Mouse (Mus musculus) adrenal gland, adult 2 months (tissue): Measurements from ENCODE around the gene Snx33. TPM values are rescaled to one million over a fixed set of nuclear protein-coding genes. Genes with fewer than 3 reads are reported as not detected.
A peak's percentile ranks its signal among the peaks of the same experiment; 100 is the strongest.
"Not testable (repeated sequence)": the region's sequence is repeated elsewhere in the genome, so short reads cannot be mapped to it uniquely, and the experiment has no call there.

Experiments used
- DNase-seq: peaks from one replicate; pipeline ENCODE4 v3.0.0; 2021
- long read RNA-seq: library from polyadenylated mRNA; stranded (forward); transcript quantifications from one replicate; pipeline ENCODE4 v2.0.0, GENCODE M21; 2021
- polyA plus RNA-seq: library from polyadenylated mRNA; depleted of rRNA; stranded (reverse); fragments of >200 nt; gene quantifications from 2 replicates; pipeline ENCODE4 v1.2.3, GENCODE M21; 2012; rRNA removed
- total RNA-seq, 2 experiments: library from RNA; stranded (reverse); gene quantifications; 2 replicates each; pipeline ENCODE4 v1.2.3; 2021

Snx33 gene
- total RNA-seq (10 to 100 TPM; 18.4 to 33.8 TPM), polyA plus RNA-seq (13.0 and 15.0 TPM in 2 replicates)
- long read RNA-seq, full-length matches to known transcripts: 17 of 17 reads
- long read RNA-seq, partial matches to known transcripts: 0 of 17 reads
- long read RNA-seq, other reads (novel, unspliced or antisense): 0 of 17 reads

DNA sequence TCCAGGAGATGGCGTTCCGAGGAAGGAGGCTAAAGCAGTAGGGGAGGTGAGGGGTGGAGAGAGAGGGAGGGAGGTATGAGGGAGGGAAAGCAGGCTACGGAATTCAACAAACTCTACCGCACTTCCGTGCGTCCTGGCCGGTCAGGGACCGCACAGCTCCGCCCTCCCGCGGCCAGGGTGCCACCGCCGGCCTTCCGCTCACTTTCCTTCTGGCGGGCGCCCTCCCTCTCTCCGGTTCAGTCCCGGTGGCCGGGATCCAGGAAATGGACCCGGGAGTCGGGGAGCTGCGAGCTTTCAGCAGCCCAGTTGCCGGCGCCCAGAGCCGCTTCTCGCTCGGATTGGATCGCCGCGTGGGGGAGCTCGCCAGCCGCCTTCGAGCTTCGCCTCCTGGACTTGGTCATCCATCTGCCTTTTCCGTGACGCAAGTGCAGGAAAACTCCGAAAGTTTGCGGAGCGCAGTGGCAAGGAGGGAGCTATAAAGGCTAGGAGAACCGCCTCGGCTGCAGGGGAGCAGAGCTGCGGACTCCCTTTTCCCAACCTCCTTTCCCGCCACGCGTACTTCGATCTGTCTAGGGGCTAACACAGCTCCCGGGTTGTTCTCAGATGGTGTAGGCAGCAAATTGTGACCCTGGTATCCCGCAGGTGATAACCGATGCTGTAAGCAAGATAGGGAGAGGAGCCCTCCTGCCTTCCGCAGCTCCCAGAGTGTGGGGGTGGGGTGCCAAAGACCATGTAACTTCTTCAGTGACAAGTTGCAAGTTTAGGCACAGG lies at the start of gene Snx33:
Gene Snx33, minus strand, starts transcription at position 331 of the 771 bp plus-strand sequence.
- peak; percentile 98 for DNase-seq

DNA sequence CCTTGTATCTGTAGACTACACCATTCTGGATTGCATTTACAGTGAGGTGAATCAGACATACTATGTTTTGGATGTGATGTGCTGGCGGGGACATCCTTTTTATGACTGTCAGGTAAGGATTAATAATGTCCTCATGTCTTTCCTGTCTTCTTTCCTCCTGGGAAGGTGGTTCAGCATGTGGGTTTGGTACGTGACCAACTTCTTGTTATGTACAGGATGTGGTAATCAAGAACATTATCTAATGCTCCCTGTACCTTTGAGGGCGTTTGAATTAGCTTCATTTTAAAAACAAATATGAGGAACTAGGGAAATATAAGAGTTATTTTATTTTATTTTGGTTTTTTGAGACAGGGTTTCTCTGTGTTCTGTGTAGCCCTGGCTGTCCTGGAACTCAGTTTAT lies 47.0 kb upstream of the Snx33 start:
- no peak for DNase-seq

DNA sequence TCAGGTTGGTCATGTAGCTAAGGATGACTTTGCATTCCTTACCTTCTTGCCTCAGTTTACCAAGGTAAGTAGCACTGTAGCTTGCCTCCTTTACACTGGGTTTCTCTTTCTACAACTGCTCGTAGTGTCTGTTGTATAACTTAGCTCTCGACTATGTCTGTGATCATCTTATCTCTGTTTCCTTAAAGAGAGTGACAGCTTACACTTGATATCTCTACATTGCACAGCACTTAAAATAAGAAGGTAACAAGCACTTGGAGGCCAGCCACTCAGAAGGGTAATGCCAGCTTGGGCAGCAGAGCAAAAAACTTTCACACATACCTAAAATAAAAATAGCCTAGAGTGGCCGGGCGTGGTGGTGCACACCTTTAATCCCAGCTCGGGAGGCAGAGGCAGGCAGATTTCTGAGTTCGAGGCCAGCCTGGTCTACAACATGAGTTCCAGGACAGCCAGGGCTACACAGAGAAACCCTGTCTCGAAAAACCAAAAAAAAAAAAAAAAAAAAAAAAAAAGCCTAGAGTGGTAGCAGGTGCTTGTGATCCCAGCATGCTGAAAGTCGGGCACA lies 45.9 kb upstream of the Snx33 start:
- no peak for DNase-seq

DNA sequence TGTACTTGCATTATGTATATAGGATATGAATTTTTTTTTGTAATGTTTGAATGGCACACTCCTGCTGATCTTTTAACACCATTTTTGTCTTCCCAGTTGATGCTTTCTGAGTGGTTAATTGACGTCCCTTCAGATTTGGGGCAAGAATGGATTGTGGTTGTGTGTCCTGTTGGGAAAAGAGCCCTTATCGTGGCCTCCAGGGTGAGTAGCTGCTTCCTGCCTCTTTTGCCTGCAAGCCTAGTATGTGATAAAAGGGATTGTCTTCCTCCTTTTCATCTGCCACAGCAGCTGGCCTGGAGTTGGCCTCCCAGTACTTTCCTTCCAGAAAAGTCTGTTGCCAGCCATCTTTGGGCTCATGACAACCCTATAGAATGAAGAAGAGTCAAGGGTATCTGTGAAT lies 42.0 kb upstream of the Snx33 start:
- DNase-seq: no peak

DNA sequence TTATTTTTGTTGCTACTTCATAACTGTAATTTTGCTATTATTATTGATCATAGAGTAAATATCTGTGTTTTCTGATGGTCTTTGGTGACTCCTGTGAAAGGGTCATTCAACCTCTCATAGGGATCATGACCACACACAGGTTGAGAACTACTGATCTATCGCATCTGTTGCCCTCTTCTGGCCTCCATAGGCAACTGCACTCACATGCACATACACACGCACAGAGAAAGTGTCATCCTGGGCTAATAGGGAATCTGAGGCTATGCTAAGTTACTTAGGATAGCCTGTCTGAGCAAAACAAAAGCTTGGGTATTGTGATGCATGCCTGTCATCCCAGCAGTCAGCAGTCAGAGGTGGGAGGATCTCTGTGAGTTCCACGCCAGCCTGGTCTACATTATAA lies 33.4 kb upstream of the Snx33 start:
- DNase-seq: no peak

DNA sequence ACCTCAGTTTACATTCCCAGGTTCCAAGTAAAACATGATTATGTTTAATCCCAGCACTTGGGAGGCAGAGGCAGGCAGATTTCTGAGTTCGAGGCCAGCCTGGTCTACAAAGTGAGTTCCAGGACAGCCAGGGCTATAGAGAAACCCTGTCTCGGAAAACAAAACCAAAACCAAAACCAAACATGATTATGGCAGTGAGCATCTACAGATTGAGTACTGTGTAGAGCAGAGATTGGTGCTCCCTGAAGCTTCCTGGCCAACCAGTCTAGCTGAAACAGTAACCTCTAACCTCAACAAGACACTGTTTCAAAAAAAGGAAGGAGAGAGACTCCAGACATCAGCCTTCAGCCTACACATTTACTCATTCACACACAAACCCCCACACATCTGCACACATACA lies 30.5 kb upstream of the Snx33 start:
- no peak for DNase-seq

DNA sequence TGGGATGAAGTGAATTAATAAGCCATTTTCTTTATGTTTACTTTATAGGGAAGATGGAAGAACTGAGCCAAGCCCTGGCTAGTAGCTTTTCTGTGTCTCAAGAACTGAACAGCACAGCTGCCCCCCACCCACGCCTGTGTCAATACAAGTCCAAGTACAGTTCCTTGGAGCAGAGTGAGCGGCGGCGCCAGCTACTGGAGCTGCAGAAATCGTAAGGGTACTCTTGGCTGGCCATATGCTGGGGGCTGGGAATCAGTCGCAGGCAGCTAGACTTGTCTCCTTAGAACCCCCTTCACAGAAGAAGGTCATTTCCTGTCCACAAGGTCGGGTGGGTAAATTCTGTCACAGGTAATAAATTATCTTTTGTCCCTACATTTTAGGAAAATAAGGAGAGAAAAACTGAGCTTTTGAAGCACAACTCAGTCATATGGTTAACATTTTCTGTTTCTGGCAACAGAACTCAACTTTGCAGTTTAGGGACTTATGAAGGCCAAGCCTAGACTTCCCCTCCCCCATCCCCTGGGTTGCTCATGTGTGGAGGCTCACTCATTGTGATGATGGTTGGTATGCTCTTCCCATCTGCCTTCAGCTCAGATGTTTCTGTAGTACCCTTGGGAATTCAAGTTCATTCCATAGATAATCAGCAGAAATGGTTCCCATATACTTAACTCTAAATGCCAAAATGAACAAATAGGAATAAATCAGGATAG lies 28.9 kb upstream of the Snx33 start:
- peak; percentile 18 for DNase-seq

DNA sequence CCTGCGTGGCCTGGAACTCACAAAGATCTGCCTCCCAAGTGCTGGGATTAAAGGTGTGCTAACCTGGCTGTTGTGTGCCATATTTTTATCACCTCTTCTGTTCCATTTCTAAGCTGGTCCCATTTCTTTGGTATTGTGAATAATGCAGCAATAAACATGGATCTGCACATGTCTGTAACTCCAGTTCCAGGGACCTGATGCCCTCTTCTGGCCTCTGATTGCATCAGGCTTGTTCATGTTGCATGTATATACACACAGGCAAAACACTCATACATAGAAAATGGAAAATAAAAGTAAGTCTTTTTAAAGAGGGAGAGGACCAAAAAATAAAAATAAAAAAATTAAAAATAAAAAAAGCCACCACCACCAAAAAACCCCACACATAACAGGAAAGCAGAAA lies 25.4 kb upstream of the Snx33 start:
- no peak for DNase-seq

DNA sequence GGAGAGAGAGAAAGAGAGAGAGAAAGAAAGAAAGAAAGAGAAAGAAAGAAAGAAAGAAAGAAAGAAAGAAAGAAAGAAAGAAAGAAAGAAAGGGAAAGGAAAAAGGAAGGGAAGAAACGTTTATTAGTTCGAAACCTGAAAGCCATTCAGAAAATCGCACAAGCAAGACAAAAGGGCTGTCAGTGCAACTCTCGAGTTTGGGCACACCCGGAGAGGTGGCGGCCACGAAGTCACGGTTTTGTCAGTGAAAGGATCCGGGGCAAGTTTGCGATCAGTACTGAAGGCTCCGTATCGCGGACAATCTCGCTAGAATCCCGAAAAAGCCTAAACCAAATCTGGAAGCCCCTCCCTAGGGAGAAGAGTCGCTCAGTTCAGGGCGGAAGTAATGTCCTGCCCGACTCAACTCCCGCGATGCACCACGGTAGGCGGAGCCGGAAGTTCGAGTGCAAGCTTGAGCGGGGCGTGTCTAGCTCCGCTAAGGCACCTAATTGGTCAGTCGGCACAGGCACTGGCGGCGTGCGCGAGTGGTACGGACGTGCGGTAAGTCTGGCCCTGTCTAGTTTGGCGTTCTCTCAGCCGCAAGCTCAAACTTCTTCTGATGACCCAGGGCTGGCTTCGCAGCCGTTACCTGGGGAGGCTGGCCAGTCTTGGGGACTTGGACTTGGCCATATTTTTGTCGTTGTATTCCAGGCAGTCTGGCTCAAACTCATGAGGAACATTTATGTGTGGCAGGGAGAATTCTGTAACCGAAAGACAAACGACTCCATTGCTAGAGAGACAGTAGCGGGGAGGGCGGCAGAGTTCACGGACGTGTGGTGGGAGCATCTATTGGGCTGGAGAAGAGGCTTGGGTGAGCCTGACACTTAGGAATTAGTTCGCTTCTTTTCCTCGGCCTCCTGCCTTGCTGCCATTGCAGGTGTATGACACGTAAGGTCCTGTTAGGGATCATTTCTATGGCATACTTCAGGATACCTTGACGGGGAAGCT lies 22.5 kb upstream of the Snx33 start, which contains the start of gene Snupn:
Gene Snupn, plus strand, starts transcription at position 465 of the 987 bp plus-strand sequence.
- peak; percentile 98 for DNase-seq

DNA sequence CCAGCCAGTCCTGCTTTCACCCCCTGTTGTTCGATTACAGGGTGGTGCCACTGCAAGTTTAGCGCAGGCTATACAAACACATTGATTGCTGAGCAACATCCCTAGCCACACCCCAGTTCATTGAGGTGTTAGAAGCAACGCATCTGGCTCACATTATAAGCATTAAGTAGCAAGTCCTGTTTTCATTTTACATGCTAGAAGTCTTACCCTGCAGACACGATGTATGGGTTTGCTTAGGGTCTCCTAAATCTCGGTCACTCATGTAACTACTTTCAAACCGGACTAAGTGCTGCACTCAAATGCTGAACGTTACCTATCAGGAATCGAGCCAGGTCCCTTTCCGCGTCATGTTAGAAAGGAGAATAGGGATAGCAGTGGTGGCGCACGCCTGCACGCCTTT lies 21.6 kb upstream of the Snx33 start:
- DNase-seq: no peak

DNA sequence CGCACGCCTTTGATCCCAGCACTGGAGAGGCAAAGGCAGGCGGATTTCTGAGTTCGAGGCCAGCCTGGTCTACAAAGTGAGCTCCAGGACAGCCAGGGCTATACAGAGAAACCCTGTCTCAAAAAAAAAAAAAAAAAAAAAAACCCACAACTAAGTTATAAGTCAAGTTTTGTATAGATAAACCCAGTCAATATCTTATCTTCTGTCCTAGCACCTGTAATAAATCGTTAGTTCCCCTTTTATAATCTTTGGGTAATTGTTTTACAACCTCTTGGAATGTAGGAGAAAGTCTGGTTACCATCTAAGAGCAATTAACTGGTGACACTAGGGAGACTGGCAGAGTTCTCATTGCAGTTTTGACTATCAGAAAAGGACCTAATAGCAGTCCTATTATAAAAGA lies 20.5 kb upstream of the Snx33 start:
- DNase-seq: not testable (repeated sequence)

DNA sequence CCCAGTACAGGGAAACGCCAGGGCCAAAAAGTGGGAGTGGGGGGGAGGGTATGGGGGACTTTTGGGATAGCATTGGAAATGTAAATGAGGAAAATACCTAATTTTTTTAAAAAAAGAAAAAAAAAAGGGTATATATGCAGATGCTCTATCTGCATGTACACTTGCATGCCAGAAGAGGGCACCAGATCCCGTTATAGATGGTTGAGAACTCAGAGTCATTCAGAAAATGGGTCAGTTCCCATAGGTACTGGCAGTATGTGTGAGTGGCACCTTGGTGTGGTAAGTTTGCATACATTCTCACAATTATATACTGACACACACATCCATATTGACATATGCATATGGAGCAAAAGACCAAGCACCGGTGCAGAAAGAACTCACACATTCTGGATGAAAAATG lies 19.3 kb upstream of the Snx33 start:
- peak; percentile 45 for DNase-seq

DNA sequence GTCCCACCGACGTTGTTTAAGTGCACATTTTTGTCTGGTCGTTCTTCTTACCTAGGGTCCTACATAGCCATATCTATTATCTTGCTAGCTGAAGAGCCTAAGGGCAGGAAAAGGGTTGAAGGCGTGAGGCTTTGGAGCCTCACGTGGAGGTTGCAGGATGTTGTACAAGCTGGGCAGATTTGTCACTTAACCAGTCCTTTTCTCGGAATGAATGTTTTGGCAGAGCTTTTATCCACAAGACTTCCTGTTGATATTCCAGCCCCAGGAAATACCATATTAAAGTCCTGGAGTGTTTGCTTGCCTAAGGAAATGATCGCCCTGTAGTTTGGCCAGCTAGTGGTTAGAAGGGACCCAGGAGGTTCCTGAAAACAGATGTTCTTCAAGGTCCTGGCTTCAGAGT lies 10.2 kb upstream of the Snx33 start:
- DNase-seq: peak; percentile 32

DNA sequence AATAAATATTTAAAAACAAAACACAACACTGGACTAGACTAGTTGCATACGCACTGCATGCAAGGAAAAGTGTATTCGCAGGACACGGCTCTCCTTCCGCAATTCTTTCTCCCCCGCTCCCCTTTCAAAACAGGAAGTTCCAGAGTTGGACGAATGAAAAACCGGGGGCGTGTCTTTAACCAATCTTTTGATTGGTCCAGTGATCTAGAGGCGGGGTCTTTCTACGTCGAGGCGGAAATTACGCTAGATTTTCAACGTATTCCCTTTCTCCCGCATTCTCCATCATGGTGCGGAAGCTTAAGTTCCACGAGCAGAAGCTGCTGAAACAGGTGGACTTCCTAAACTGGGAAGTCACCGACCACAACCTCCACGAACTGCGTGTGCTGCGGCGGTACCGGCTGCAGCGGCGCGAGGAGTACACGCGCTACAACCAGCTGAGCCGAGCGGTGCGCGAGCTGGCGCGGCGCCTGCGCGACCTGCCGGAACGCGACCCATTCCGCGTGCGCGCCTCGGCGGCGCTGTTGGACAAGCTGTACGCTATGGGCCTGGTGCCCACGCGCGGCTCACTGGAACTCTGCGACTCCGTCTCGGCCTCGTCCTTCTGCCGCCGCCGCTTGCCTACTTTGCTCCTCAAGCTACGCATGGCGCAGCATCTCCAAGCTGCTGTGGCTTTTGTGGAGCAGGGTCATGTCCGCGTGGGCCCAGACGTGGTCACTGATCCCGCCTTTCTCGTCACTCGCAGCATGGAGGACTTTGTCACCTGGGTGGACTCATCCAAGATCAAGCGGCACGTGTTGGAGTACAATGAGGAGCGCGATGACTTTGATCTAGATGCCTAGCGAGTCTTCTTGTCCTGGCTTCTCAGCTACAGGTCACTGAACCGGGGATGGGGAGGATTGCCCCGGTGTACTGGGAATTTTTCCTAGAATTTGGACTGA lies 9.3 kb upstream of the Snx33 start, which contains the start of gene Imp3:
Gene Imp3, plus strand, starts transcription at position 253 of the 938 bp plus-strand sequence.
- peak; percentile 92 for DNase-seq

DNA sequence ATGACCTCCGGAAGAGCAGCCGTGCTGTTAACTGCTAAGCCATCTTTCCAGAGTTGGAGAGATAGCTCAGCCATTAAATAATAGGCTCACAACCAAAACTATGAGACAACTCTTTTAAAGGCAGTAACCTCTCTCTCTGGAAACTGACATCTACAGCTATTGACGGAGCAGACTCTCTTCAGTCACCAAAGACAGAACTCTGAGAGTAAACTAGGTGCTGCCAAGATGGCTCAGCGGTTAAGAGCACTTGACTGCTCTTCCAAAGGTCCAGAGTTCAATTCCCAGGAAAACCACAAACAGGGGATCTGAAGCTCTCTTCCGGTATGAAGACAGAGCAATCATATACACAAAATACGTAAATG lies 8.7 kb upstream of the Snx33 start:
- no peak for DNase-seq

DNA sequence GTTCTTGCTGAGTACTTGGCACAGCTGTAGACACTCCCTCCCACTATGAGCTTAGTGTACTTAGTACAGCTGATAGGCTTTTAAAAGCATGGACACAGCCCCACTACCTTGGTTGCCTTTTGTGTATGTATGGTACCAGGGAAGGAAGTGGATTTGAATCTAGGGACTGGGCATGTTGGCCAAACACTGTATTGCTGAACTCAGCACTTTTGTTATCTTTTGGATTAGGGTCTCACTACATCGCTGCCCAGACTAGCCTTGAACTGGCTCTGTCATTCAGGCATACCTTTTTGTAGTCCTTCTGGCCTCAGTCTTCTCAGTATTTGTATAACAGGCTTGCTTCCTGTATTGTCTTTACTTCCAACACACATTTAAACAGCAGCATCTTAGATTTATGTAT lies 2.4 kb upstream of the Snx33 start:
- no peak for DNase-seq

DNA sequence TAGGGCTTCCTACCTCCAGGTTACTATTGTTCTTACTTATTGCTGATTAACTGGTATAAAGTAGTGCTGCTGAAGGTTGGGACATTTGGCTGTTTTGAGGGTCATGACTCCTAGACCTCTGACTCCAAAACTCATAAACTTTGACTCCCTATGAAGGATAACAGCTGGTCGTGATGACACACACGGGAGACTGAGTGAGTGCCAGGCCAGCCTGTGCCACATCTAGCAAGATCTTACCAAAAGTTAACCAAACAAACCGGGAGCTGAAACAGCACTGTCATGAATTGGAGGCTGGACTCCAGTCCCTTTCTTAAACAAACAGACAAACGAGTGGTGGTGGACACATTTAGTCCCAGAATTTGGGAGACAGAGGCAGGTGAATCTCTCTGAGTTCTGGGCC lies 1.3 kb upstream of the Snx33 start:
- DNase-seq: no peak

DNA sequence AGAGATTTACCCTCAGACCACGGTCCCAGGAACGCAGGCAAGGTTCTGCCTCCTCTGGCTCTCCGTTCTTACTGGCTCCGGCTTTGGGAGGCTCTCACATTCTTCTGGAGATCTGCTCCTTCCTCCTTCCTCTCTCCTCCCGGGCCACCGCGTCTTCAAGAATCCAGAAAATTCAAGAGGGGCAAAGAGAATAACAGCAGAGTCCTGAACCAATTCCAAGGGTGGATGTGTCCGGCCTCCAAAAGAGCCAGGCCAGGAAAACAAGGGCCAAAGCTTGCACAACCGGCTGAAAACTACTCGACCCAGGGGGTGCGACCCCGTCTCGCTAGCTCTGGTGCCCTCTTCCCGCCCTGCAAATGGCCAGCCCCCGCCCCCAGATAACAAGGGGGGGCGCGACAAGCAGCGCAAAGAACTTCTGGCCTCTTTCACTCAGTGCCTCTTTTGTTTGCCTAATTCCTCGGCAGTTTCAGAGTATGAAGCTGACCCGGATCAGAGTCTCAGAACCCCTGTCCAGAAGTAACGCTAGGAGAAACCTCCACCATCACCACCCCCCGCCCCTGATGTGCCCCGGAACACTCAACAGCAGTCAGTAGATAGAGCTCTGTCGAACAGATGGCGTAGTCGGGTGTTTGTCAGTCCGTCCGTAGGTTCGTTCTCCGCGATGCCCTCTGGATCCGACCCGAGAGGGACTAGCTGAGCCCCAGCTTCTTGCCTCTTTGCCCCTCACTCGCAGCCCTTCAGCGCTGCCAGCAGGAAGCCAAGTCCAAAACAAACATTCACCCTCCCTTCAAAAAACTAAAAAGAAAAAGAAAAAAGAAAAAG lies 769 bp downstream of the Snx33 start:
- DNase-seq: peak; percentile 69

DNA sequence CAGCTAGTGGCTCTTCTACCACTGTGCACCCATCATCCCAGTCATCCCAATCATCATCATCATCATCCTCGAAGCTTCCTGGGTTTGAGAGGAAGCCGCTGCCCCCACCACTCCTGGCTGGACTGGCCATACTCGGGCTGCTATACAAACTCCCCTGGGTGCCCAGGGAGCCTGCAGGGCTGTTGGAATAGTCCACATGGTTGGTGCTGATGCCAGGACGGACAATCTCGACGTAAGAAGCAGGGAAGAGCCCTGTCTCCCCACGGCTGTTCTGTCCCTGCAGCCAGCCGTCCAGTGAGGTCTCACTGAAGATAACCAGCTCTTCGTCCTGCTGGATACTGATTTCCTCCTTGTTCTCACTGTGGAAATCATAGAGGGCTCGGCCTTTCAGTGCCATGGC lies 1.8 kb downstream of the Snx33 start:
- no peak for DNase-seq

DNA sequence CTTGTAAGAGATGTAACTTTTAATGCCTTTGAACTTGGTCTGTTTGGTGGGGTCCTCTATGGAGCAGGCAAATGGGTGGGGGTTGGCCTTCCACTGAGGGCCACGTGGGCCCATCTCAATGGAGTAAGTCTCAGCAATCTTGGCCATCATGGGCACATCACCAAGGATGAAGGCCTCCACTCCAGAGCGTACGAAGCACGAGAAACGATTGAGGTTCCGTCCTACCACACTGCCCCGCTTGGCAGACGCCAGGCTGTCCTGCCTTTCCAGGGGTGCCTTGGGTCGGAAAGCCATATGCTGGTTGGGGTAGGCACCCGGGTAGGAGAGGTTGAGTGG lies 2.2 kb downstream of the Snx33 start:
- DNase-seq: no peak
